Mouse (Mus musculus): ENCODE measurements at regions not wholly inside any gene's neighbourhood (a gene's known extent, or its start where the extent isn't known, plus 50 kb on each side); places are given as distances from the start of the nearest gene placed in this dataset.
A peak's percentile ranks its signal among the peaks of the same experiment; 100 is the strongest.

DNA sequence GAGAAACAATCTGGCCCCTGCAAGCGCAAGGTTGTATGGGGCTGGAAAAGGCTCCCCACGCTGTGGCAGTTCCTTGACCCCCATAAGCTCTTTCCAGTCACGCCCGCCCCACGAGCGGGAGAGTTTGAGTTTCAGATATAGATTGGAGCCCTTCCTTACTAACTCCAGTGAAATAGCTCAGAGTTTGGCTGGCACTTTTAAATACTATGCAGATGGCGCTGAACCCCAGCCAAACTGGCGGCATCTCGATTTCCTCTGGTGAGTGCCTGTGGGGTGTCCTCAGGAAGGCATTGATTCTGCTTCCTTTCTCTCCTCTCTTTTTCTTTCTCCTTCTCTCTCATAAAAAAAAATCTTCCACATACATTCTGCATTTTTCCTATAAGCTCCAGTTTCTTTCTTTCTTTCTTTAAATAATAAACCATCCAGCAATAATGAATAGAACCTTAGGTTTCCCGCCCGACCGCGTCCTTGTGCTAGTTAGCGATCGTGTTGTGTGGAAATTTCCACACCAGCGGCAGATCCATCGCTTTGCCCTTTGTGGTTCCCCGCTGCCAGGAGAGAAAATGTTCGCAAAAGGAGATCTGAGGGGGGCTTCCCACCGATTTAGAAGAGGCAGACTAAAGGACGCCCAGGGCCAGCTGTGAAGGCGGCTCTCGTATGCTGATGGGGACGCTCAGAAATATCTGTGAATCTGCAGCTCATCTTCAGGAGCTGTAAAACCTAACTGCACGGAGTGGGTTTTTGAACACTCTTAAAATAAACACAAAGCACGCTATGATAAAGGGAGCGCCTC, 247.8 kb downstream of the Etnk1 start:
- WGBS, result 89% methylated on average over 27 of the region's 27 CpGs
- no peaks in the 10 kb centered on the region for H3K27me3 ChIP-seq
- H3K36me3 ChIP-seq, result no peaks in the 10 kb centered on the region
- no peak overlapping the region for H3K27ac ChIP-seq
- no peaks in the 10 kb centered on the region for H3K9me3 ChIP-seq
- no peak overlapping the region for H3K4me3 ChIP-seq
- no peak overlapping the region for H3K9ac ChIP-seq
- H3K4me1 ChIP-seq (replicated peaks), result no peaks in the 10 kb centered on the region
- no peak for ATAC-seq (ENCODE audit: low FRiP score)
- no peak overlapping the region for H3K4me2 ChIP-seq

DNA sequence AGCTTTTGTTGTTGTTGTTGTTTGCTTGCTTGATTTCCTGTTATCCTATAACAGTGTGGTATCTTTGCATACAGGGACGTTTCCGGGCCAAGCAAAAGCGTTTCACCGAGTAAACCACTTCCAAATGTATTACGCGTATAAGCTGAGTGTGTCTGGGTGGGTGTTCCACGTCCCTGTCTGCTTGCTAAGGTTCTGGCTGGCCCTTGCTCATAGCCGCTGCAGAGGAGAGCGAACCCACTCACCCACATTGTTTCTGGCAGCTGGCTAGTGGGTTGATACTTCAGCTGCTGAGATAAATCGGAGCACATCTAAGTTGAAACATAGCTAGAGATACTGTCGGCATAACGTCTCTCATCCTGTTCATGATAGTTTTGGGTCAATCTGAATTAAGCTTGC, 248.4 kb downstream of the Etnk1 start:
- no peak overlapping the region for H3K9ac ChIP-seq
- WGBS, result 94% methylated on average over 12 of the region's 12 CpGs
- no peaks in the 10 kb centered on the region for H3K9me3 ChIP-seq

DNA sequence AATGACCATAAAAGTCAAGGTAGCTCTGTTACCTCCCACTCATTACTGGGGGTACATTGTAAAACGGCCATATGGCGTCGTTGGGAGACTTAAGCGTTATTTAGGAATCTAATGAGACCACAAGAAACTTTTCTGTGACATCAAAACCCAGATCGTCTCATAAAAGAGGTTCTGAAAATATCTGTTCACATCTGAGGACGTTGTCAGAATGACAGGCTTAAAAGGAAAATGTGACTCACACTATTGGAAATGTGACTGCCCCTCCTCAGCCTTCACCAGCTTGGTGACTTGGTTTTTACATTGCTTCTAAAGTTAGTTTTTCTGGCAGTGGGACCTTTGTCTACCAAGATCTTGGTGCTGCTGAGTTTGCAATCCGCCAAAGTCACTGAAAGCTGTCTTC, 252.9 kb downstream of the Etnk1 start:
- no peak for ATAC-seq (ENCODE audit: low FRiP score)
- Histone ChIP-seq H3K4me3 (no peak overlapping the region), H3K9ac (no peak overlapping the region), H3K27ac (no peak overlapping the region), H3K27me3 (no peaks in the 10 kb centered on the region), H3K4me1 (replicated peaks) (no peaks in the 10 kb centered on the region), H3K9me3 (no peaks in the 10 kb centered on the region), H3K4me2 (no peak overlapping the region), H3K36me3 (no peaks in the 10 kb centered on the region)
- 95% methylated on average over 7 of the region's 7 CpGs for WGBS

More for the DNA sequence above, 248.4 kb downstream of the Etnk1 start:
- Histone ChIP-seq H3K4me2 (no peak overlapping the region), H3K4me1 (replicated peaks) (no peaks in the 10 kb centered on the region), H3K36me3 (no peaks in the 10 kb centered on the region), H3K27ac (no peak overlapping the region), H3K4me3 (no peak overlapping the region), H3K27me3 (no peaks in the 10 kb centered on the region)
- ATAC-seq (ENCODE audit: low FRiP score), result no peak

DNA sequence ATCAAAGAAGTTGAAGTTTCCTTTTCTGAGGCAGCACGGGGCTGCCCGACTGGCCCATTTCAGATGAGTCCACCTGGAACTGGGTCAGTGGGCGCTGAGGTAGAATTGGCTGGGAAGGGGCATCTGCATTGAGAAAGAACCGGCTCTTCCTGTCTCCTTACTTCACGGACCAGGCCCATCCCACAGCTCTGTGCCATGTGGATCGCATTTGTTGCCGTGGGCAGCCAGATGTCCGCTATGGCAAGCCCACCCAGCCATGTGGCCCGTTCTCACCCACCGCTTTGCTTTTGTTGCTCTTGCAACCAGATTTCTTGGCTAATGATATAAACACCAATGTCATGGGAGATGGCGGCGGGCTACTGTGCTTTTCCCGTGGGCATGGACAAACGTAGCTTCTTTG, 256.0 kb downstream of the Etnk1 start:
- no peaks in the 10 kb centered on the region for H3K4me1 ChIP-seq (replicated peaks)
- H3K9ac ChIP-seq, result no peak overlapping the region
- no peak overlapping the region for H3K4me2 ChIP-seq
- no peak overlapping the region for H3K27ac ChIP-seq
- no peaks in the 10 kb centered on the region for H3K36me3 ChIP-seq
- H3K27me3 ChIP-seq, result no peaks in the 10 kb centered on the region
- no peaks in the 10 kb centered on the region for H3K9me3 ChIP-seq
- ATAC-seq (ENCODE audit: low FRiP score), result no peak
- WGBS, result 91% methylated on average over 14 of the region's 14 CpGs
- no peak overlapping the region for H3K4me3 ChIP-seq

DNA sequence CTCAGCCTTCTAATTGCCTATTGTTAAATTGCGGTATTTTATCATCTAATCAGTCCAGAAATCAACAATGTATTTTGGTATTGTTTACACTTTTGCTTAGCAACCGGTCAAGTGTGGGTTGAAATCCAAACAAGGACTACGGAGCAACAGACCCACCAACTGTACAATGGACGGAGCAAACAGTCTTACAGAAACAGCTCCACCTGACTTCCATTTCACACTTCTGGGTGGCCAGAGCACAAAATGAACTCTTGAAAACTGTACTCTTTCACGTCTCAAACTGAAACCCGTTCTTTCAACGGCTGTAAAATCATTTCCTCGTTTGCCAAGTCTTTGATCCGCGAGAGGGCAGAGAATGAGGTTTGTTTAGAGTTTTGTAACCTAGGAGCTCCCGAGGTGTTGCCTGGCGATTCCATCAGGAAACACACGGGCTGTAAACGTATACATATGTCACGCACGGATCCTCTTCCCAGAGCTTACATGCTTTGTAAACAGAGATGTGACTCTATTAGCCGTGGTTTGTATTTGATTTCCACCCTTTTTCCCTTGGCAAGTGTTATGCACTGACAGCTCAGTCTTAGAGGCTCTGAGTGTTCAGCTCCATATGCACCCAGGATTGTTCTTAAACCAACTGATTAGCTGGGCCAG, 258.3 kb downstream of the Etnk1 start:
- Histone ChIP-seq H3K4me1 (replicated peaks) (no peaks in the 10 kb centered on the region), H3K27me3 (no peaks in the 10 kb centered on the region), H3K9me3 (no peaks in the 10 kb centered on the region), H3K4me3 (no peak overlapping the region), H3K27ac (peak overlapping the region; percentile 5; the same call in 1 of the 2 replicates), H3K36me3 (no peaks in the 10 kb centered on the region), H3K9ac (no peak overlapping the region), H3K4me2 (no peak overlapping the region)
- no peak for ATAC-seq (ENCODE audit: low FRiP score)
- 68% methylated on average over 17 of the region's 17 CpGs for WGBS

DNA sequence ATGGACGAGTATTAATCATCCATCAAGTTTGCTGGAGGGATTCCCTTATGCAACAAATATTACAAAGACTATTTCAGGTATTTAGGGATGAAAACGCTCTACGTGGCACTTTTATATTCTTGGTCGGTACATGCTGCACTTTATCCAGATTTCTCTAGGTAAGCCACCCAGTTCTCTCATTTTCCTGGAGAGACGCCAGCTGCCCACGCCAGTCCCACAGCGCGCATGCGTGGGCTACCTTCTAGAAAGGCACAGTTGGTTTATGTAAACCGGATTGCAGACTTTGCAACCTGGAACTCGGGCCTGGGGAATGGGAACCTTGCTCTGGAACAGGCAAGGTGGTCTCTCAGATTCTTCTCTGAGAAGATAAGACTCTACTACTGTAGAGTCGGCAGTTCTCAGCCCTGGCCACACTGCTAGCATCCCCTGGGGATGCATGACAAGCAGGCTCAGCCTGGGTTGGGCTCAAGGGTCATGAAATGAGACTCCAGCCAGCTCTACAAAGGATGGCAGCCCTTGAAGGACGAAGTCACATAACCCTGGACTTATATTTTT, 265.0 kb downstream of the Etnk1 start:
- no peak overlapping the region for H3K9ac ChIP-seq
- 90% methylated on average over 13 of the region's 13 CpGs for WGBS
- H3K27me3 ChIP-seq, result no peaks in the 10 kb centered on the region
- H3K9me3 ChIP-seq, result no peaks in the 10 kb centered on the region
- no peak overlapping the region for H3K4me2 ChIP-seq
- H3K4me3 ChIP-seq, result no peak overlapping the region
- no peaks in the 10 kb centered on the region for H3K36me3 ChIP-seq
- peaks cover 4% of the 10 kb centered on the region; the same call in 1 of the 2 replicates for H3K4me1 ChIP-seq (replicated peaks)
- no peak for ATAC-seq (ENCODE audit: low FRiP score)
- no peak overlapping the region for H3K27ac ChIP-seq

DNA sequence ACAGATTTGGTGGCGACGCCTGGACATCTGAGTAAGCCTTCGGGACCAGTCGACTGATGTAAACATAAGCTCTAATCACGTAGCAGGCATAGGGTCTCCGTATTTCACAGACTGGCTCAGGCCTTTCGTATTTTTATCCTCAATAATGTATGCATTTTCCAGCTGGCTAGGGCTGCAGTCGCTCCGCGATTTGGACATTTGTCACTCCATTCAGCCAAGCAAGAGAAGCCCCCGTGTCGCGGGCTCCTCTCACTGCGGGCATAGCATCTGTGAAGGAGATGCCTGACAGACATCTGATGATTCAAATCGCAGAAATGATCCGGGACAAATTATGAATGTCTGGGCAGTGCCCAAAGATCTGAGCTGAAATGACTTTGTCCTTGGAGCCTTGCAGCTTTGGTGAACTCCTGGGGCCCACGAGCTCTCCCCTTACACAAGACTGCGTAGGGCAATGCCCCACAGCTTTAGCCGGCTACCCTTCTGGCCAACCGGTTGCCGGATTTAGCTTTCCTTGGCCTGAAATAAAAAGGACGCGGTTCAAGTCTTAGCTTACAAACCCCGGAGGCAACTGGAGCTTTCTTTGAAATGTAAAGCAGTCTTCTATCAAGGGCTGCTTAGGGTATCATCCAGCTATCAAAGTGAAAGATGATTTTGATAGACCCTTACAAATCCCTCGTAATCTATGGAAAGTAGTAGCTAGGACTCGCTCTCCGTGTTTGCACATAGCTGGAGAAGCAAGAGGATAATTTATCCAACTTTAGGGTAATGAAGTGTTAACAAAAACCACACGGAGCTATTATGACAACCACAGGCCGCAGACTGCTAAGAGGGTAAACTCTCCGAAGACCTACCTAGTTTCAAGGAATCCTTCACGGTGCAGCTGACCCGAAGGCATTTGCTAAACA, 270.6 kb downstream of the Etnk1 start:
- Histone ChIP-seq H3K9ac (peak overlapping the region; percentile 49), H3K9me3 (no peaks in the 10 kb centered on the region), H3K36me3 (no peaks in the 10 kb centered on the region), H3K4me2 (peak overlapping the region; percentile 42), H3K27ac (peak overlapping the region; percentile 48), H3K4me3 (no peak overlapping the region), H3K4me1 (replicated peaks) (peaks cover 18% of the 10 kb centered on the region), H3K27me3 (0 out of 2 replicates have a peak, but pooled peaks cover 3% of the 10 kb centered on the region)
- WGBS, result 42% methylated on average over 32 of the region's 32 CpGs
- peak; percentile 22; the same call in 1 of the 2 replicates for ATAC-seq (ENCODE audit: low FRiP score)

DNA sequence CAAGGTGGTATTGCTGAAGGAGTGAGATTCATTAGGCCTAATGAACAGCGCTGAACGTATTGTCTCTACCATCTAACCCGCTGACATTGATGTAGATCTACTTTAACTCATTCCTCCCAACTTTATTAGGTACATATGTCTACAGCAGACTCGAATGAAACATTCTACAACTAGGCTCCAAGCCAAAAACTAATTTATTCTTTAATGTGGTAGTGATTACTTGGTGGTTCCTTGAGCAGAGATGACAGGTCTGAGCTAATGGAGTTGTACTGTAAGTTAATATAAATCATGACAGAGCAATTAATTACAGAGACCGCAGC, 271.2 kb downstream of the Etnk1 start:
- no peaks in the 10 kb centered on the region for H3K9me3 ChIP-seq
- H3K4me2 ChIP-seq, result no peak overlapping the region
- H3K4me3 ChIP-seq, result no peak overlapping the region
- 51% methylated on average over 5 of the region's 5 CpGs for WGBS
- H3K27me3 ChIP-seq, result 0 out of 2 replicates have a peak, but pooled peaks cover 3% of the 10 kb centered on the region
- no peak overlapping the region for H3K9ac ChIP-seq
- ATAC-seq (ENCODE audit: low FRiP score), result peak; percentile 79
- H3K27ac ChIP-seq, result no peak overlapping the region
- no peaks in the 10 kb centered on the region for H3K36me3 ChIP-seq
- H3K4me1 ChIP-seq (replicated peaks), result peaks cover 18% of the 10 kb centered on the region

DNA sequence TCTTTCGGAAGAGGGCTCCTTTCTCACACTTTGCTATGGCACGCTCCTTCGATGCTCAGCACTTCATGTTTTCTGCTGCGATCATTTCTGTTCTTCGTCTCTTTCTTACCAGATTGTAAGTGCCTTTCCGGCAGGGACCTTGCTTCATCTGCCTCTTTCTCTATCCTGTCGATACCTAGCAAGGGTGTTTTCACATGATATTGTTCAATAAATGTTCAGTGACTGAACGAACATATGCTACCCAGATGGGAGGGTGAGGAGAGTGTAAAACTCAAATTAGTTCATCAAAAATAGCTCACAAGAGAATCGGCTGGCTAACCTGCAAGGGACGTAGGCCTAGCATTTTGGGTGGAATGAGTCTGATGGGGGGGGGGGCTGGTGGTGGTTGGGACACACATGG, 272.5 kb downstream of the Etnk1 start:
- H3K4me2 ChIP-seq, result no peak overlapping the region
- ATAC-seq (ENCODE audit: low FRiP score), result no peak
- H3K27ac ChIP-seq, result no peak overlapping the region
- H3K27me3 ChIP-seq, result 0 out of 2 replicates have a peak, but pooled peaks cover 3% of the 10 kb centered on the region
- H3K36me3 ChIP-seq, result no peaks in the 10 kb centered on the region
- peaks cover 18% of the 10 kb centered on the region for H3K4me1 ChIP-seq (replicated peaks)
- no peak overlapping the region for H3K9ac ChIP-seq
- no peaks in the 10 kb centered on the region for H3K9me3 ChIP-seq
- H3K4me3 ChIP-seq, result no peak overlapping the region
- 89% methylated on average over 10 of the region's 10 CpGs for WGBS

DNA sequence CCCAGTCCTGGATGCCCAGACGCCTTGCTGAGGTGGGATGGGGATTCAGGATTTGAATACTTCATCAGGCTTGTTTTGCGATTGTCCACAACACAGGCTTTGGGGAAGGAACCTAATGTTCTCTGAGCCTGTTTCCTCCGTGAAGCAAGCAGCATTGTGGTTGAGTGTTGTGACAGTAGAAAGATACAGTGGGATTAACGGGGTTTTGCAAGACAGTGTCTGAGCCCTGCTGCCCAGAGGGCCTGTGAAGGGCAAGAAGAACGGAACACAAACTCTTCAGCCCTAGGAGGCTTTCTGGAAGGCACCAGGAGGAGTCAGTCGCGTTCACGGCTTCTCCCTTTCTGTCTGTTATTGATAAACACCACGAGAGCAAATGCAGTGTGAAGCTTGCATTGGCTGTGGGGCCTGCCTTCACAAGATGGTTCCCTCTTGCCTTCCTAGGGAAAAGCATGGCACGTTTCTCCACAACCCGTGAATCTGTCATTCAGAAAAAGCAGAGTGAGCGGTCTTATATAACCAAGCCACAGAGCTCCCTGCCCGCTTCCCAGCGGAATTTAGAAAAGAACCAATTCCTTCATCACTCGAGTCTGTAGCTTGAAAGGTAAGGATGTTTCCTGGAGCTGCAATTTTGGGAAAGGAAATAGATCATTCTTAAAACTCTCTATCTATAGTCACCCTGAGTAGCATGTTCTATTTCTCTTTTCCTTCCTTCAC, 273.4 kb downstream of the Etnk1 start:
- no peak for ATAC-seq (ENCODE audit: low FRiP score)
- 83% methylated on average over 15 of the region's 15 CpGs for WGBS
- H3K36me3 ChIP-seq, result no peaks in the 10 kb centered on the region

DNA sequence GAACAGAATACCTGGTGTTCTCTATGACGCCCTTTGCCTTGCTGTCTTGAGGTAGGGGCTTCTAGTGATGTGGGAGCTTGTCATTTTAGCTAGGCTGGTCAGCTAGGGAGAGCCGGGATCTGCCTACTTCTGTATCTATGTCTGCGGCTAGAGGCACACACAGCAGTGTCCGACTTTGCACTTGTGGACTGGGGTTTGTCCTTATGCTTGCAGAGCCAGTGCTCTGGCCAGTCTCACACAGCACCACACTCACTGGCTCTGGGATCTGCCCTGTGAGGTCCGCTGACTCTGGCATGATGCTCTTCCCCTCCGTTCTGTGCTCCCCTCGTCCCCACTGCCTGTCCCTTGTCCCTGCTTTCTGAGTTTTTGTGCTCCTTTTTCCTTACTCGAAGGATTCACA, 275.3 kb downstream of the Etnk1 start:
- Histone ChIP-seq H3K27me3 (0 out of 2 replicates have a peak, but pooled peaks cover 9% of the 10 kb centered on the region), H3K4me3 (no peak overlapping the region), H3K9ac (no peak overlapping the region), H3K9me3 (no peaks in the 10 kb centered on the region), H3K4me1 (replicated peaks) (peaks cover 11% of the 10 kb centered on the region), H3K36me3 (no peaks in the 10 kb centered on the region), H3K4me2 (no peak overlapping the region), H3K27ac (no peak overlapping the region)
- 91% methylated on average over 8 of the region's 8 CpGs for WGBS
- ATAC-seq (ENCODE audit: low FRiP score), result no peak

More for the DNA sequence above, 273.4 kb downstream of the Etnk1 start:
- Histone ChIP-seq H3K9ac (no peak overlapping the region), H3K4me1 (replicated peaks) (peaks cover 18% of the 10 kb centered on the region), H3K27me3 (0 out of 2 replicates have a peak, but pooled peaks cover 3% of the 10 kb centered on the region), H3K9me3 (no peaks in the 10 kb centered on the region), H3K27ac (no peak overlapping the region), H3K4me3 (no peak overlapping the region), H3K4me2 (no peak overlapping the region)
